Comparison of ENCODE assay signal across 15 mouse cellular contexts in the genomic region with DNA sequence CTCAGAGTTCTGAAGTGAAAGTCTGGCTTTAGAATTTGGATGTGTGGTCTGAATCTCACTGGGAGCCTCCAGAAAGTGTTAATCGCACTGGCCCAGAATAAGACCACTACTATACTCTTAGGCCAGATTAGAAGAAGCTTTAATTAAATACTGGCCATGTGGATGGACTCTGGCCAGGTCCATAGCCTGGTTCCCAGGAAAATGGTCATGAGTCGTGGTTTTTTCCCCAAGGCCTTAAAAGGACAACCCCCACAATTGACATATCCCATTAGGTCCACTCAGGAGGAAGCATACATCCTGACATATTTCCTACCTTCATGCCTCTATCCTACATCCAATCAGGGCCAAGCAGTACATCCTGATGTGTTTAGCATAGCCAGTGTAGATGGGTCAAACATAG. TPM values are rescaled to one million over a fixed set of nuclear protein-coding genes. Genes with fewer than 3 reads are reported as not detected.
"Had no signal": no experiment of that assay in that cellular context is flagged by ENCODE, and none has a peak within 500 bp of the region (broad histone marks: within the 10 kb centered on the region; RNA-seq: fewer than 3 reads in every experiment).

No protein-coding gene starts in this region.

- H3K27ac ChIP-seq: limb, embryonic 12.5 days; liver, embryonic 13.5 days; midbrain, embryonic 13.5 days; neural tube, embryonic 15.5 days; stomach, postnatal 0 days had no signal

- DNase-seq: kidney, adult 8-10 months; kidney, postnatal 25 days; liver, embryonic 13.5 days; lung, adult 2 months; lung, postnatal 36 days; right cerebral cortex, adult 18-20 months; thymus, postnatal 36 days had no signal

- H3K4me3 ChIP-seq: limb, embryonic 12.5 days; liver, embryonic 13.5 days; midbrain, embryonic 13.5 days; neural tube, embryonic 15.5 days had no signal

- H3K9me3 ChIP-seq: limb, embryonic 12.5 days; liver, embryonic 13.5 days; midbrain, embryonic 13.5 days; neural tube, embryonic 15.5 days had no signal

- ATAC-seq: lung, postnatal 0 days; midbrain, embryonic 13.5 days had no signal

- H3K4me2 ChIP-seq: limb, embryonic 12.5 days; liver, embryonic 13.5 days; midbrain, embryonic 13.5 days; neural tube, embryonic 15.5 days had no signal

- H3K27me3 ChIP-seq: limb, embryonic 12.5 days; liver, embryonic 13.5 days; midbrain, embryonic 13.5 days; neural tube, embryonic 15.5 days had no signal

- H3K4me1 ChIP-seq: neural tube, embryonic 15.5 days had no signal

- H3K36me3 ChIP-seq: limb, embryonic 12.5 days; liver, embryonic 13.5 days; midbrain, embryonic 13.5 days; neural tube, embryonic 15.5 days had no signal

- H3K9ac ChIP-seq: limb, embryonic 12.5 days; liver, embryonic 13.5 days; midbrain, embryonic 13.5 days; neural tube, embryonic 15.5 days had no signal

RNA-seq across cellular contexts. Expression of gene Pp2d1, which starts 37.9 kb away (rescaled TPM):
- total RNA-seq: layer of hippocampus, postnatal 25 days; left cerebral cortex, postnatal 36 days; midbrain, postnatal 0 days had no signal
- polyA plus RNA-seq: lung, adult 2 months had no signal
